Comparison of ENCODE assay signal across 9 mouse cellular contexts in the genomic region with DNA sequence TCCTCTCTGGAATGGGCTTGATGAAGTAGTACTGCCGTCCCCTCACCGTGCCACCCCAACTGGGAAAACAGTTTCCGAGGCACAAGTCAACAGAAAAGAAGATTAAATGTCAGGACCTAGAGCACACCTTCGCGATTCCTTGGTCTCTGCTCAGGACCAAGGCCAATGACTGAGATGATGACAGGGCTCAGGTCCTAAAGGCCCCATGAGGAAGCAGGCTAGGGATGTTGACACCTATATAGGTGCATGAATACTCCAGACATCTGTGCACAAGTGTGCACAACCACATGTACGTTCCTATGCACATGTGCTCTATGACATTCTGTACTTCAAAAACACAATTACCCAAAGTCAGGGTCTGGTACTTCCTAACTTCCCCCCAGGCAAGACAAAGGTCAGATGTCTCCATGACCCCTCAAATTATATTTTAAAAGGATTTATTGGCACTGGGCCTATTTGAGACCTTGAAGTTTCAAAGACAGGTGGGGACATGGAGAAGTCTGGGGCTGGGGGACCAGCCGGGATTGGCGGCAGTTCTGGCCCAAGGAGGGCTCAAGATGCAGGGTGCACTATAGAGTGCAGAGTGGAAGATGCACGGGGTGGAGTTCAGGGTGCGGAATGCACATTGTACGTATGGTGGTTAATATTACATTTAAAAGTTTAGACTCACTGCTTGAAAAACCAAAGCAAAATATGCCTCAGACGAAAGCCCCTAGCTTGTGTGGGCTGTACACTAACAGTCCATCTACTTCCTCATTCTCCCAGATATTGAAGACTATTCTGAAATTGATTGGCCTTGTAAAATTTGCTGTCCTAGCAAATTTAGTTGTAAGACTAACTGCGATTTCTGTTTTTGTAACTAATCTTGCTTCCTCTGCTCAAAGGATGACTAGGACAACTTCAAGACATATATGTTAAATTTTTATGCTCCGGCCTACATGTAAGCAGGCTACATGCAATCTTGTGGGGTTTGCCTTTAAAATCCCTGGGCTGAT. TPM values are rescaled to one million over a fixed set of nuclear protein-coding genes. Genes with fewer than 3 reads are reported as not detected.
A peak's percentile ranks its signal among the peaks of the same experiment; 100 is the strongest.
DNase-seq lines count a peak whose midpoint lies in the region; ATAC-seq and TF ChIP-seq lines count a peak whose summit lies in the region.
"Had no signal": no experiment of that assay in that cellular context is flagged by ENCODE, and none has a peak within 500 bp of the region (broad histone marks: within the 10 kb centered on the region; RNA-seq: fewer than 3 reads in every experiment).

No protein-coding gene starts in this region.

- H3K4me3 ChIP-seq in heart, embryonic 11.5 days (ENCODE audit: low read depth, low read length), result peak overlapping the region; percentile 68
- H3K4me3 ChIP-seq in E14TG2a.4 (replicated peaks; ENCODE audit: low read length), result peak overlapping the region; percentile 95
- H3K4me3 ChIP-seq in forebrain, embryonic 13.5 days, result peak overlapping the region; percentile 68
- H3K4me3 ChIP-seq in liver, embryonic 14.5 days (ENCODE audit: insufficient read depth in 1 of 2, low read depth in 2 of 2, low read length in 2 of 2), result peak overlapping the region; percentile 51; a peak in 3 of 4 replicates

- peak overlapping the region; percentile 86 for H3K4me2 ChIP-seq in heart, embryonic 11.5 days
- H3K4me2 ChIP-seq in forebrain, embryonic 13.5 days, result peak overlapping the region; percentile 81
- H3K4me2 ChIP-seq in liver, embryonic 14.5 days (ENCODE audit: low read depth), result peak overlapping the region; percentile 66

- no peak for TF ChIP-seq EP300 in liver, embryonic 14.5 days (IDR thresholded peaks at IDR 0.05; ENCODE audit: low read depth)

- peak overlapping the region; percentile 79; the same call in 1 of the 2 replicates for H3K27ac ChIP-seq in heart, embryonic 11.5 days (ENCODE audit: low read depth, low read length)
- H3K27ac ChIP-seq in forebrain, embryonic 13.5 days, result peak overlapping the region; percentile 95
- no peak overlapping the region for H3K27ac ChIP-seq in liver, embryonic 14.5 days

- 85% methylated on average over 14 of the region's 14 CpGs for WGBS in heart, embryonic 11.5 days (ENCODE audit: insufficient replicate concordance)
- 87% methylated on average over 14 of the region's 14 CpGs for whole genome bisulfite sequencing in forebrain, embryonic 13.5 days
- WGBS in liver, embryonic 14.5 days (ENCODE audit: insufficient replicate concordance), result 71% methylated on average over 14 of the region's 14 CpGs

- ATAC-seq in heart, embryonic 11.5 days (replicated peaks; ENCODE audit: insufficient number of reproducible peaks, low FRiP score, low TSS enrichment), result no peak
- no peak for ATAC-seq in forebrain, embryonic 13.5 days
- ATAC-seq in liver, embryonic 14.5 days (ENCODE audit: insufficient read depth), result no peak
- ATAC-seq in activated CD4-positive, CD25-positive, alpha-beta regulatory T cell, adult 4 months, result no peak

- no peaks in the 10 kb centered on the region for H3K36me3 ChIP-seq in heart, embryonic 11.5 days (ENCODE audit: control insufficient read depth, insufficient read depth, low read length)
- H3K36me3 ChIP-seq in E14TG2a.4 (ENCODE audit: insufficient read depth, low read length), result no peaks in the 10 kb centered on the region
- no peaks in the 10 kb centered on the region for H3K36me3 ChIP-seq in forebrain, embryonic 13.5 days (ENCODE audit: poor library complexity, severe bottlenecking)
- no peaks in the 10 kb centered on the region for H3K36me3 ChIP-seq in liver, embryonic 14.5 days (replicated peaks; ENCODE audit: control insufficient read depth, insufficient read depth, low read depth)

- peak overlapping the region; percentile 94 for H3K9ac ChIP-seq in heart, embryonic 11.5 days (ENCODE audit: low read depth, low read length)
- H3K9ac ChIP-seq in forebrain, embryonic 13.5 days, result peak overlapping the region; percentile 96
- peak overlapping the region; percentile 48 for H3K9ac ChIP-seq in liver, embryonic 14.5 days (replicated peaks)

- peaks cover 9% of the 10 kb centered on the region for H3K4me1 ChIP-seq in heart, embryonic 11.5 days (ENCODE audit: control insufficient read depth, insufficient read depth, low read length)
- peaks cover 55% of the 10 kb centered on the region for H3K4me1 ChIP-seq in E14TG2a.4 (replicated peaks; ENCODE audit: low read depth, low read length)
- H3K4me1 ChIP-seq in forebrain, embryonic 13.5 days, result peaks cover 19% of the 10 kb centered on the region
- H3K4me1 ChIP-seq in liver, embryonic 14.5 days (replicated peaks; ENCODE audit: control insufficient read depth in 2 of 2, insufficient read depth in 2 of 2, low read length in 1 of 2), result peaks cover 0 to 6% of the 10 kb centered on the region in 2 experiments; a peak in 1 of 4 replicates

- H3K27me3 ChIP-seq in heart, embryonic 11.5 days (ENCODE audit: control insufficient read depth, insufficient read depth, low read length), result peaks cover 18% of the 10 kb centered on the region
- H3K27me3 ChIP-seq in E14TG2a.4 (ENCODE audit: insufficient read depth, low read length), result peaks cover 25% of the 10 kb centered on the region
- no peaks in the 10 kb centered on the region for H3K27me3 ChIP-seq in forebrain, embryonic 13.5 days
- peaks cover 6% of the 10 kb centered on the region for H3K27me3 ChIP-seq in liver, embryonic 14.5 days (ENCODE audit: control insufficient read depth, insufficient read depth, low read length)

- H3K9me3 ChIP-seq in heart, embryonic 11.5 days (replicated peaks; ENCODE audit: control insufficient read depth, low read length), result no peaks in the 10 kb centered on the region
- no peaks in the 10 kb centered on the region for H3K9me3 ChIP-seq in E14TG2a.4 (ENCODE audit: low read length)
- no peaks in the 10 kb centered on the region for H3K9me3 ChIP-seq in forebrain, embryonic 13.5 days (replicated peaks)
- H3K9me3 ChIP-seq in liver, embryonic 14.5 days (ENCODE audit: control insufficient read depth, low read length), result no peaks in the 10 kb centered on the region

- DNase-seq in heart, adult 9 months (ENCODE audit: low spot score in 2 of 2), result no peak
- no peak for DNase-seq in liver, embryonic 14.5 days (ENCODE audit: low read depth in 3 of 3, low spot score in 3 of 3)
- no peak for DNase-seq in testis, postnatal 10 days (ENCODE audit: low spot score)
- no peak for DNase-seq in thymus, postnatal 10 days (ENCODE audit: low spot score in 2 of 2)

- no peak for TF ChIP-seq CTCF in E14TG2a.4 (conservative IDR thresholded peaks at IDR 0.05; ENCODE audit: low read length)
- TF ChIP-seq CTCF in liver, embryonic 14.5 days (IDR thresholded peaks at IDR 0.05; ENCODE audit: low read depth), result no peak

RNA-seq across cellular contexts. Expression of a gene that starts 3.1 kb away (rescaled TPM):
- 0.65 and 0.84 TPM in 2 replicates for polyA plus RNA-seq in heart, embryonic 11.5 days (2014; fragmentation: Nextera tagmentation; extraction: Ambion mirVana)
- 3.0 and 3.4 TPM in 2 replicates for polyA plus RNA-seq in forebrain, embryonic 13.5 days (2015; fragmentation: Nextera tagmentation; extraction: Ambion mirVana)
- polyA plus RNA-seq in liver, embryonic 14.5 days (2012; rRNA removed), result 0.34 and 0.38 TPM in 2 replicates
- polyA plus RNA-seq in liver, embryonic 14.5 days (2014; fragmentation: Nextera tagmentation; extraction: Ambion mirVana), result 0.33 and 0.51 TPM in 2 replicates
- polyA plus RNA-seq in activated CD4-positive, CD25-positive, alpha-beta regulatory T cell, adult 4 months (2017; shearing (Covaris generic)), result under 1 TPM; 0.51 to 0.73 TPM

RNA-seq across cellular contexts. Expression of a gene that starts 6.4 kb away (rescaled TPM):
- polyA plus RNA-seq in heart, embryonic 11.5 days (2014; fragmentation: Nextera tagmentation; extraction: Ambion mirVana), result 1.1 and 1.3 TPM in 2 replicates
- polyA plus RNA-seq in forebrain, embryonic 13.5 days (2015; fragmentation: Nextera tagmentation; extraction: Ambion mirVana), result 13.2 and 15.1 TPM in 2 replicates
- polyA plus RNA-seq in liver, embryonic 14.5 days (2012; rRNA removed), result 0.04 and 0.06 TPM in 2 replicates
- polyA plus RNA-seq in liver, embryonic 14.5 days (2014; fragmentation: Nextera tagmentation; extraction: Ambion mirVana), result 0.05 TPM in 1 of 2 replicates, not detected in the other
- polyA plus RNA-seq in activated CD4-positive, CD25-positive, alpha-beta regulatory T cell, adult 4 months (2017; shearing (Covaris generic)), result not detected

RNA-seq across cellular contexts. Expression of a gene that starts 42.4 kb away (rescaled TPM):
- not detected in 2 replicates for polyA plus RNA-seq in heart, embryonic 11.5 days (2014; fragmentation: Nextera tagmentation; extraction: Ambion mirVana)
- polyA plus RNA-seq in forebrain, embryonic 13.5 days (2015; fragmentation: Nextera tagmentation; extraction: Ambion mirVana), result not detected in 2 replicates
- not detected in 2 replicates for polyA plus RNA-seq in liver, embryonic 14.5 days (2012; rRNA removed)
- not detected in 2 replicates for polyA plus RNA-seq in liver, embryonic 14.5 days (2014; fragmentation: Nextera tagmentation; extraction: Ambion mirVana)
- polyA plus RNA-seq in activated CD4-positive, CD25-positive, alpha-beta regulatory T cell, adult 4 months (2017; shearing (Covaris generic)), result not detected
- polyA plus RNA-seq: inflammation-experienced regulatory T-cells, adult 6 months had no signal

RNA-seq across cellular contexts. Expression of a gene that starts 46.5 kb away (rescaled TPM):
- not detected in 2 replicates for polyA plus RNA-seq in heart, embryonic 11.5 days (2014; fragmentation: Nextera tagmentation; extraction: Ambion mirVana)
- 0.14 and 0.21 TPM in 2 replicates for polyA plus RNA-seq in forebrain, embryonic 13.5 days (2015; fragmentation: Nextera tagmentation; extraction: Ambion mirVana)
- polyA plus RNA-seq in liver, embryonic 14.5 days (2012; rRNA removed), result not detected in 2 replicates
- not detected in 2 replicates for polyA plus RNA-seq in liver, embryonic 14.5 days (2014; fragmentation: Nextera tagmentation; extraction: Ambion mirVana)
- polyA plus RNA-seq in activated CD4-positive, CD25-positive, alpha-beta regulatory T cell, adult 4 months (2017; shearing (Covaris generic)), result not detected
- polyA plus RNA-seq: inflammation-experienced regulatory T-cells, adult 6 months had no signal

RNA-seq across cellular contexts. Expression of a gene that starts 57.1 kb away (rescaled TPM):
- 61.5 and 76.0 TPM in 2 replicates for polyA plus RNA-seq in heart, embryonic 11.5 days (2014; fragmentation: Nextera tagmentation; extraction: Ambion mirVana)
- 172 and 212 TPM in 2 replicates for polyA plus RNA-seq in forebrain, embryonic 13.5 days (2015; fragmentation: Nextera tagmentation; extraction: Ambion mirVana)
- 43.8 and 47.9 TPM in 2 replicates for polyA plus RNA-seq in liver, embryonic 14.5 days (2012; rRNA removed)
- polyA plus RNA-seq in liver, embryonic 14.5 days (2014; fragmentation: Nextera tagmentation; extraction: Ambion mirVana), result 20.0 and 21.8 TPM in 2 replicates
- 10 to 100 TPM; 74.0 to 88.7 TPM for polyA plus RNA-seq in activated CD4-positive, CD25-positive, alpha-beta regulatory T cell, adult 4 months (2017; shearing (Covaris generic))
